Mouse (Mus musculus) heart, postnatal 36 days (tissue): Measurements from ENCODE around the gene Hexim2. TPM values are rescaled to one million over a fixed set of nuclear protein-coding genes. Genes with fewer than 3 reads are reported as not detected.
A peak's percentile ranks its signal among the peaks of the same experiment; 100 is the strongest.

Experiments used
- DNase-seq, 2 experiments: peaks; one replicate each; pipeline ENCODE4 v3.0.0; 2021 to 2022
- intact Hi-C: fragments of 180-260 bp; cut with DNase I; formaldehyde crosslinking; loops from one replicate; pipeline ENCODE4 v1.15.1; 2025
- total RNA-seq, 2 experiments: library from RNA; stranded (reverse); gene quantifications; 2 replicates each; pipeline ENCODE4 v1.2.3; 2021

Gene Hexim2
- total RNA-seq, 2 experiments from 2014 or later: 2.0 to 2.1 TPM

DNA sequence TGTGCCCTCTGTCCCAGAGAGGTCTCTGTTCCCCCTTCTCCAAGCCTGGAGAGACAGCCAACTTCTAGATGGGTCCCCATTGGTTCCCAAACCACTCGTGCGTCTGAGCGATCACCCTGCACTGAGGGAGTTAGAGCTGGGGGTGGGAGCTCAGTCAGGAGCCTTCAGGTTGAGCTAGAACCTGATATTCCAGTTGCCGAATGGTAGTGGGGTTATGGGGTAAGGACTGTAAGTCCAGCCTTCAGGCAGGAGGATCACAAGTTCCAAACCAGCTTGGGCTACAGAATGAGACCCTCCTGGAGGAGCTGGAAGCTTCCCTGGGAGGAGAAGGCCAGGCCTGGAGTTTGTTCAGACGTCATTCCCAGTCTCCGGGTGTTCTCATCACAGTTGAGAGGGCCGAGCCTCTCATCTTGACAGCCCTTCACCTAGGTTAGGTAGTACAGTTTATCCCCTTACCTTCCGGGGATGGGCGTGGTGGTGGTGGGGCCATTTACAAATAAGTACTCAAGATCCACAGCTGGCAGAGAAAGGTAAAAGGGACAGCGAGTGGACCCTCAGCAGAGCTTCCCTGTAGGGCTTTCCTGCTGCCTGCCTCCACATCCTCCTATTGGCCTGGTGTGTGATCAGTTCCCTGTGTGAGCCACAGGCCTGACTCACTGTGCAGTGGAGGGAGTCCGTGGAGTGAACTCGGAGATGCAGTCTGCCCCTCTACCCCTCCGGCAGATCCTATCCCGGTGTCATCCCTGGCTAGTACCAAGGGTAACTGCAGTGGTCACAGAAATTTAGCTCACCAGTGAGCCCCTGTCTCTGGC, 7.9 kb downstream of the Hexim2 start:
- no peak for DNase-seq
- intact Hi-C loops: no loop called here

- intact Hi-C loops: no loop called here
- no peak for DNase-seq
Observed at GRCm38 (mm10) chr11:103140763-103141100, 8.5 kb downstream of the Hexim2 start.

- peak; percentile 69 to 74 for DNase-seq
- intact Hi-C loops: no loop called here
Observed at GRCm38 (mm10) chr11:103141101-103141943, 9.1 kb downstream of the Hexim2 start.

- intact Hi-C loops: no loop called here
- no peak for DNase-seq
Observed at GRCm38 (mm10) chr11:103141944-103142255, 9.7 kb downstream of the Hexim2 start.

DNA sequence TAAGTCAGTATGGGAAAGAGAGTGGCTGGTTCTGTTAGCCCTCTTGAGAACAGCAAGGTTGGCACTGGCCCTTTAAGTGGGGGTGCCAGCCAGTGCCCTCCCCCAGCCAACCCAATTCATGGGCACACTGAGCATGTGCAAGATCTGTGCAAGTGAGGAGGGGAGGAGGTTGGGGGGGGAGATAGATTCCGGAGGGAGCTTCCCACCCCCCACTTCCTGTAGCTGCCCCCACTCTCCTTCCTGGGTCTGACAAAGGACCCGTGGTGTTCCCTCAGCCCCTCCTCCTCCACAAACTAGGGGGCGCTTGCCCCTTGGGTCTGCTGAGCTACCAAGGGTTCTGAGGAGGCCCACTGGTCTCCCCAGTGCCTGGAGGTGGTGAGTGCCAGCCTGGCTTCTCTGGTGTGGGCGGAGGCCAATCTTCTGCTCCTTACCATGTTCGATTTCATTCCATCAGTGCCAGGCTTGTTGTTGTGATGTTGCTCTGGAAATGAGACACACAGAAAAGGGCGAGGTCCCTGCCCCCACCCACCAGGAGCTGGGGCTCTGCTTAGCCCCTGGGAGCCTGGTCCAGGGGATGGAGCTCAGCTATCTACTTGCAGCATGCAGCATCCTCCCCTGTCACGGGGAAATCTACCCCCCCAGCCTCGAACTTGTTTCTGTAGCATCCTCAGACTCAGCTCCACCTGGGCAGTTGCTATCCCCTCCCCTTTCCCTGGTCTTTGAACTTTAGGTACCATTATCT, 10.4 kb downstream of the Hexim2 start:
- DNase-seq: peak; percentile 45 to 50

GRCm38 (mm10) chr11:103144309-103145285, 12.4 kb downstream of the Hexim2 start:
- DNase-seq: peak in 1 of 2 experiments; percentile 13
- intact Hi-C loops: no loop called here

More for the DNA sequence above, 10.4 kb downstream of the Hexim2 start:
- intact Hi-C loops: no loop called here

DNA sequence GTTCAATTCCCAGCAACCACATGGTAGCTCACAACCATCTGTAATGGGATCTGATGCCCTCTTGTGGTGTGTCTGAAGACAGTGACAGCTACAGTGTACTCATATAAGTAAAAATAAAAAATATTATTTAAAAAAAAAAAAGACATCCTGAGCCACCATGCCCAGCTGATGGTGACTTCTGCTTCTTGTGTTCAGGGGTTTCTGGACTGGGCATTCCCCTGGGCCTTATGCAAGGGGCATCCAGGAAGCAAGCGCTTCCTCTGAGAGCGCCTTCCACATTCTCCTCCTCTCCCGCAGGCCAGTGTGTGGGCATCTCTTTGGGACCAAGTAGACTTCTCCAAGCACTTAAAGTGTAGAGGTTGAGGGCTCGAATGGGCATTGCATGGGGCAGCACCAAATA, 14.2 kb downstream of the Hexim2 start:
- no peak for DNase-seq
- intact Hi-C loops: no loop called here

GRCm38 (mm10) chr11:103147766-103148165, 15.5 kb downstream of the Hexim2 start:
- intact Hi-C loops: no loop called here
- no peak for DNase-seq

- intact Hi-C loops: no loop called here
Observed at GRCm38 (mm10) chr11:103149771-103150170, 17.5 kb downstream of the Hexim2 start.

DNA sequence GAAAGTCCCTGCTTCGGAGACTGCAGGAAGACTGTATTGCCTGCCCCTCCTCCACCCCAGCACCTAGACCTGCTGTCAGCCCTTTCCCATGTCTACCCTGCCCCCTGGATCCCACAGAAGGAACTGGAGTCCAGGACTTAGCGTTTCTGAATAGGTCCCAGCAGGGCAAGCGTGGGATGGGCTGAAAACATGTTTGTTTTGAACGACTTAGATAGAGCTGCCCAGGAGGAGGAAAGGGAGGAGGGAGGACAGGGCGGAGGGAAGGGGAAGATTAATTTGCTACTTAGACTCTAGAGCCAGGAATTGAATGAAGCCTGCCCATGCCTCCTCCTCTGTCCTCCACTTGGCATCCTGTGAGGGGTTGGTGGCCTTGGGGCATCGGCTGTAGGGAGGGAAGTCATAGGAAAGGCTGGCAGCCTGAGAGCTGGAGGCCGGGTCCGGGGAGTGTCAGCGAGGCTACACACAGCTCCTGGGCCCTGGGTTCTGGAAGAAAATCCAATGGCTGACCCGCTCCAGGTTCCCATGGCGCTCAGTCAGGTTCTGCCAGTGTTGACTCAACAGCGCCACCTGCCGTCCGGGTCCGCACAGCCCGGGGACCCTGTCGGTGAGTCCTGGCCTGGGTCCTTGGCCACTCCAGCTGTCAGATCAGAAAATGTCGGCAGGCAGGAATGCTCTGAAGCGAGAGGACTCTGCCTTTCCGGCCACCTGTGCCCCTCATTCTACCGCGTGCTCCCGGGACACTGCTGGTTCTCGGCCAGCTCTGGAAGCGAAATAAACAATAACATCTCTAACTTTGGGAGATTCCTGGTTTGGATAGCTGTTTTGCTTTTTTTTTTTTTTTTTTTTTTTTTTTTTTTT, 26.6 kb downstream of the Hexim2 start:
- intact Hi-C loops: loop anchor here (1.0 to 5.0 kb wide), 4 partner anchors 26 to 102 kb away; partner anchors contain the start of gene Hexim2
- DNase-seq: peak; percentile 98 to 99

More at GRCm38 (mm10) chr11:103149771-103150170, 17.5 kb downstream of the Hexim2 start:
- no peak for DNase-seq

GRCm38 (mm10) chr11:103160738-103161137, 28.5 kb downstream of the Hexim2 start:
- intact Hi-C loops: no loop called here
- no peak for DNase-seq

GRCm38 (mm10) chr11:103161449-103161848, 29.2 kb downstream of the Hexim2 start:
- intact Hi-C loops: no loop called here
- DNase-seq: no peak

DNA sequence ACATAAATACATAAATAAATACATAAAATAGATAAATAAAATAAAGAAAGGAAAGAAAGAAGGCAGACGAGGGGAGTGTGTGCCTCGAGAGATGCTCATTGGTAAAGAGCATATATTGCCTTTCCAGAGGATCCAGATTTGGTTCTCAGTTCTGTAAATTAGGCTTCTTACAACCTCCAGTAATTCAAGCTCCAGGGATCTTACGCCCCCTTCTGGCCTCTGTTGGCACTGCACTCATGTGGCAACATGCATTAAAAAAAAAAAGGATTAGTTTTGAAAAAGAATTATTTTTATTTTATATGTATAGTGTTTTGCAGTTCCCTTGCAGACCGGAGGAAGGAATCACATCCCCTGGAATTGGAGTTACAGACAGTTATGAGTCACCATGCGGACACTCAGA, 29.9 kb downstream of the Hexim2 start:
- intact Hi-C loops: no loop called here
- no peak for DNase-seq

- no peak for DNase-seq
- intact Hi-C loops: no loop called here
Observed at GRCm38 (mm10) chr11:103164391-103164790, 32.2 kb downstream of the Hexim2 start.

DNA sequence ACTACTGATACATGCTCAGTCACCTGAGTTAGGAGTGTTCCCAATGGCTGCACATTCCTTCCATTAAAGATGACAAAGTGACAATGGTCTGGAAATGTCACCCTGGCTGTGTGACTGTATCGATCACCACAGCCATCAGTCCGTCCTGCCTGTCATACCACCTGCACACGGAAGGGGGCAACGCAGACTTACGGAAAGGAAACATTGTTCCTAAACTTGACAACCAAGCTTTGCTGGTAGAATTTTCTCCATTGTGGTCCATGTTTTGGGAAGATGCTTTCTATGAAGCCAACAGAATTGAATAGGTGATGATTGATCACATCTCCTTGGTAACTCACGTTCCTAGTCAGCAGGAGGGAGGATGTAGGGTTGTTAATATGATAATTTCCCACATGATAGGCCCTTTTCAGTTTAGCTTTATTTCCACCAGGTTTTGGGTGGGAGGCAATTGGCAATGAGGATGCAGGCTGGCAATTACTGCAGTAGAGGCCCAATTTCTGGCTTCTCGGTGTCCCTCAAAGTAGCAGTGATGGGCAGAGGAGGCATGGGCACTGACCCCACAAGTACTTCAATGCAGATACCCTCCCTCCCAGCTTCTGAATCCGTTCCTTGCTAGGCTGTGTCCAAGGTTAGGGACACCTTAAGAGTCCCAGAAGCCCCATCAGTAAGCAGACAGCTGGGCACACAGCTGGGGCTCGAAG, 36.6 kb downstream of the Hexim2 start:
- intact Hi-C loops: loop anchor here (1.0 to 2.0 kb wide), 4 partner anchors 16 to 156 kb away; partner anchors contain the start of gene Map3k14
- DNase-seq: peak; percentile 80 to 82

DNA sequence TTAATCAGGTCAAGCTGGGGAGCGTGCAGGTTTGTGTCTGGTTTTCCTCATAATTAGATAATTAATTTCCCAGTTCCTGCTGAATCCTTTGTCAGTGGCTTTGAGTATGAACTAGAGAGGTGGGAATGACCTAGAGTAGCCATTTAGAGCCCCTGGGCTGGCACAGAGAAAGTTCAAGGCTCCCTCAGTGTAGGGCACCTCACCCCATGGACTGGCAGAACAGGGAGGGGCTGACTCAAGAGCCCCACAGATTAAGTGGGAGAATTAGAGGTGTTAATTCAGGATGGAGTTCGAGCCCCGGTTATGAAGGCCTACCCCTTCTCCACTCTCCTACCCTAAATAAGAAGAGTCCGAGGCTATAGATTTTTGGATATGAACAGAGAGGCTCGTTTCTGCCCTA, 37.4 kb downstream of the Hexim2 start:
- intact Hi-C loops: loop anchor here (2.0 to 5.0 kb wide), 2 partner anchors 63 to 243 kb away; partner anchors contain the start of gene Plekhm1
- DNase-seq: no peak

- DNase-seq: no peak
- intact Hi-C loops: loop anchor here (5.0 kb wide), 1 partner anchor 242 kb away; the partner anchor contains the start of gene Plekhm1
Observed at GRCm38 (mm10) chr11:103170111-103170493, 37.9 kb downstream of the Hexim2 start.
